Mouse (Mus musculus): Measurements from ENCODE around the gene Phf10. TPM values are rescaled to one million over a fixed set of nuclear protein-coding genes. Genes with fewer than 3 reads are reported as not detected.
"Not testable (repeated sequence)": the region's sequence is repeated elsewhere in the genome, so short reads cannot be mapped to it uniquely, and the experiment has no call there.

The Phf10 gene
- total RNA-seq, 2 experiments from 2014 or later = 117 to 251 TPM

DNA sequence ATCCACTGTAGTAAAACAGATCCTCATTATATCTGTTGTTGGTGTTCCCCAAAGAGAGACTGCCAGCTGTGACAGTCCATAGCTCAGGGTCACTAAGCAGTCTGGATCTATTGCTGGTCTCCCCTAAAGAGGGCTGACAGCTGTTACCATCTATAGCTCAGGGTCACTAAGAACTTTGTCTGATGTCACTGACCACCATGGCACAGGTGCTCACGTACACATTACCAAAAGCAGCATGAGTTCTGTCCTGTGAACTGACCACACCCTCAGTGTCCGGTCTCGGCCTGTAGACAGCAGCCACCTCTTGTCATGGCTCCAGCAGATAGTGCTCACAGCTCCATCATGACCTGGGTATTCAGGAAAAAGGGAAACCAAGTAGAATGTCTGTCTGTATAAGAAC is 57.9 kb downstream of the Phf10 start:
- ATAC-seq (replicated peaks; ENCODE audit: low FRiP score, poor library complexity, severe bottlenecking) = no peak

DNA sequence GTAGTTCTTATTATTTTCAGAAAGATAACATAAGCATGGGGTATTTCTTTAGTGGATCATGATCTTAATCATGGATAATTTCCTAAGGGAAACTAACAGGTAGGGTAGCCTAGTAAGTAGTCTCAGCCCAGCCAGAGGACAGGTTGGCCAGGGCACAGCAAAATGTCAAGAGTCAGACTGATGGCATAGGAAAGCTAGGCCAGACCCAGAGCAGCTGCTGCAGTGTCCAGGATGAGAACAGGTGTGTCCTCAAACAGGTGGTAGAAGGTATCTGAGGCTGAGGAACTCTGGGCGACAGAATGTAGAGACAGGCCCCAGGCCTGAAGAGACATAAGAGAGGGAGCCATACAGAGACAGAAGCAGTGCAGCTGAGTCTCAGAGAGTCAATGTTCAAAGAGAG is 62.1 kb downstream of the Phf10 start:
- ATAC-seq (replicated peaks; ENCODE audit: low FRiP score, poor library complexity, severe bottlenecking) = no peak

DNA sequence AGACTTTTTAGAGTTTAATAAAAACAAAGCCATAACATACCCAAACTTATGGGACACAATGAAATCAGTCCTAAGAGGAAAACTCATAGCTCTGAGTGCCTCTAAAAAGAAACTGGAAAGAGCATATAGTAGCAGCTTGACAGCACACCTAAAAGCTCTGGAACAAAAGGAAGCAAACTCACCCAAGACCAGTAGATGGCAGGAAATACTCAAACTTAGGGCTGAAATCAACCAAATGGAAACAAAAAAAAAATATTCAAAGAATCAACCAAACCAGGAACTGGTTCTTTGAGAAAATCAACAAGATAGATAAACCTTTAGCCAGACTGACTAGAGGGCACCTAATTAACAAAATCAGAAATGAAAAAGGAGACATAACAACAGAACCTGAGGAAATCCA is 66.0 kb downstream of the Phf10 start:
- ATAC-seq (replicated peaks; ENCODE audit: low FRiP score, poor library complexity, severe bottlenecking) = not testable (repeated sequence)

Other genes starting within 250 kb of the Phf10 start
- not detected in 2 replicates for gene Wdr27, start 18.1 kb downstream of the Phf10 start, total RNA-seq (2015; ENCODE audit: low replicate concordance)
- gene Wdr27, start 18.1 kb downstream of the Phf10 start, total RNA-seq (2017; ENCODE audit: low replicate concordance) = not detected in 2 replicates
- 12.3 and 12.6 TPM in 2 replicates for gene 1600012H06Rik, start 18.1 kb downstream of the Phf10 start, total RNA-seq (2015; ENCODE audit: low replicate concordance)
- gene 1600012H06Rik, start 18.1 kb downstream of the Phf10 start, total RNA-seq (2017; ENCODE audit: low replicate concordance) = 2.3 and 9.0 TPM in 2 replicates
- gene 9030025P20Rik, start 17.2 kb upstream of the Phf10 start, total RNA-seq (2015; ENCODE audit: low replicate concordance) = 4.6 and 5.8 TPM in 2 replicates
- 0.76 and 7.2 TPM in 2 replicates for gene 9030025P20Rik, start 17.2 kb upstream of the Phf10 start, total RNA-seq (2017; ENCODE audit: low replicate concordance)
- not detected in 2 replicates for gene Gm3417, start 17.5 kb upstream of the Phf10 start, total RNA-seq (2015; ENCODE audit: low replicate concordance)
- not detected in 2 replicates for gene Gm3417, start 17.5 kb upstream of the Phf10 start, total RNA-seq (2017; ENCODE audit: low replicate concordance)
- gene Gm3435, start 48.9 kb upstream of the Phf10 start, total RNA-seq (2015; ENCODE audit: low replicate concordance) = 5.4 TPM in 1 of 2 replicates, not detected in the other
- 0.26 and 5.4 TPM in 2 replicates for gene Gm3435, start 48.9 kb upstream of the Phf10 start, total RNA-seq (2017; ENCODE audit: low replicate concordance)
- 90.5 and 91.5 TPM in 2 replicates for gene Ermard, start 79.9 kb upstream of the Phf10 start, total RNA-seq (2015; ENCODE audit: low replicate concordance)
- gene Ermard, start 79.9 kb upstream of the Phf10 start, total RNA-seq (2017; ENCODE audit: low replicate concordance) = 43.6 and 72.8 TPM in 2 replicates
- gene Tcte3, start 80.2 kb upstream of the Phf10 start, total RNA-seq (2015; ENCODE audit: low replicate concordance) = 14.8 TPM in 1 of 2 replicates, not detected in the other
- 4.1 TPM in 1 of 2 replicates, not detected in the other for gene Tcte3, start 80.2 kb upstream of the Phf10 start, total RNA-seq (2017; ENCODE audit: low replicate concordance)
- 2.2 and 2.9 TPM in 2 replicates for gene Gm3448, start 80.3 kb upstream of the Phf10 start, total RNA-seq (2015; ENCODE audit: low replicate concordance)
- 2.8 and 11.4 TPM in 2 replicates for gene Gm3448, start 80.3 kb upstream of the Phf10 start, total RNA-seq (2017; ENCODE audit: low replicate concordance)

All from erythroid progenitor cell, adult 5-6 weeks (primary cell).